Mouse (Mus musculus) activated CD4-positive, CD25-positive, alpha-beta regulatory T cell, adult 4 months (primary cell): ENCODE measurements around the gene Ngrn. TPM values are rescaled to one million over a fixed set of nuclear protein-coding genes. Genes with fewer than 3 reads are reported as not detected.

Source experiments
- ATAC-seq: one replicate; pipeline ENCODE4 v1.8.0; 2017
- polyA plus RNA-seq, 2 experiments: library from polyadenylated mRNA; unstranded; fragments of 100-300 nt; shearing (Covaris generic); gene quantifications; one replicate each; pipeline ENCODE4 v1.2.1; 2017

Gene Ngrn
- 10 to 100 TPM; 26.9 to 28.4 TPM for polyA plus RNA-seq

- peak; percentile 95 for ATAC-seq
Observed at GRCm38 (mm10) chr7:80260625-80261371, at the start of gene Ngrn. TSS of gene Ngrn (plus strand) at chr7:80261215.

- ATAC-seq, result no peak
Observed at GRCm38 (mm10) chr7:80213604-80214003, 47.4 kb upstream of the Ngrn start.

GRCm38 (mm10) chr7:80214459-80214858, 46.6 kb upstream of the Ngrn start:
- ATAC-seq, result no peak

- ATAC-seq, result peak; percentile 73
Observed at GRCm38 (mm10) chr7:80215398-80215797, 45.6 kb upstream of the Ngrn start.

- no peak for ATAC-seq
Observed at GRCm38 (mm10) chr7:80216566-80216965, 44.4 kb upstream of the Ngrn start.

GRCm38 (mm10) chr7:80218666-80219065, 42.3 kb upstream of the Ngrn start:
- no peak for ATAC-seq

- ATAC-seq, result no peak
Observed at GRCm38 (mm10) chr7:80220237-80220797, 40.7 kb upstream of the Ngrn start.

GRCm38 (mm10) chr7:80221179-80221750, 39.8 kb upstream of the Ngrn start:
- ATAC-seq, result no peak

GRCm38 (mm10) chr7:80227065-80227464, 34.0 kb upstream of the Ngrn start:
- no peak for ATAC-seq

GRCm38 (mm10) chr7:80230196-80230595, 30.8 kb upstream of the Ngrn start:
- no peak for ATAC-seq

GRCm38 (mm10) chr7:80231971-80232488, 29.0 kb upstream of the Ngrn start:
- ATAC-seq, result no peak

- ATAC-seq, result peak; percentile 92
Observed at GRCm38 (mm10) chr7:80232489-80233029, 28.5 kb upstream of the Ngrn start, which contains the start of the genes Cib1 and Gdpgp1. TSS of gene Cib1 (minus strand) at chr7:80232813. TSS of gene Gdpgp1 (plus strand) at chr7:80232865.

GRCm38 (mm10) chr7:80233799-80234198, 27.2 kb upstream of the Ngrn start:
- ATAC-seq, result no peak

- ATAC-seq, result no peak
Observed at GRCm38 (mm10) chr7:80238542-80238941, 22.5 kb upstream of the Ngrn start.

GRCm38 (mm10) chr7:80241661-80242060, 19.4 kb upstream of the Ngrn start:
- no peak for ATAC-seq

GRCm38 (mm10) chr7:80244851-80245250, 16.2 kb upstream of the Ngrn start:
- ATAC-seq, result no peak

- ATAC-seq, result peak; percentile 97
Observed at GRCm38 (mm10) chr7:80246148-80246721, 14.8 kb upstream of the Ngrn start, which contains the start of gene Ttll13. TSS of gene Ttll13 (plus strand) at chr7:80246376.

GRCm38 (mm10) chr7:80246859-80247258, 14.2 kb upstream of the Ngrn start:
- ATAC-seq, result no peak

- no peak for ATAC-seq
Observed at GRCm38 (mm10) chr7:80252437-80252836, 8.6 kb upstream of the Ngrn start.

GRCm38 (mm10) chr7:80252886-80253285, 8.1 kb upstream of the Ngrn start:
- no peak for ATAC-seq

GRCm38 (mm10) chr7:80255981-80256380, 5.0 kb upstream of the Ngrn start:
- no peak for ATAC-seq

- no peak for ATAC-seq
Observed at GRCm38 (mm10) chr7:80257706-80258105, 3.3 kb upstream of the Ngrn start.
